Mouse (Mus musculus): Measurements from ENCODE around the gene Pcolce2. TPM values are rescaled to one million over a fixed set of nuclear protein-coding genes. Genes with fewer than 3 reads are reported as not detected.

Gene Pcolce2
- polyA plus RNA-seq, 1 experiment from 2014 or later, result 3.3 TPM

DNA sequence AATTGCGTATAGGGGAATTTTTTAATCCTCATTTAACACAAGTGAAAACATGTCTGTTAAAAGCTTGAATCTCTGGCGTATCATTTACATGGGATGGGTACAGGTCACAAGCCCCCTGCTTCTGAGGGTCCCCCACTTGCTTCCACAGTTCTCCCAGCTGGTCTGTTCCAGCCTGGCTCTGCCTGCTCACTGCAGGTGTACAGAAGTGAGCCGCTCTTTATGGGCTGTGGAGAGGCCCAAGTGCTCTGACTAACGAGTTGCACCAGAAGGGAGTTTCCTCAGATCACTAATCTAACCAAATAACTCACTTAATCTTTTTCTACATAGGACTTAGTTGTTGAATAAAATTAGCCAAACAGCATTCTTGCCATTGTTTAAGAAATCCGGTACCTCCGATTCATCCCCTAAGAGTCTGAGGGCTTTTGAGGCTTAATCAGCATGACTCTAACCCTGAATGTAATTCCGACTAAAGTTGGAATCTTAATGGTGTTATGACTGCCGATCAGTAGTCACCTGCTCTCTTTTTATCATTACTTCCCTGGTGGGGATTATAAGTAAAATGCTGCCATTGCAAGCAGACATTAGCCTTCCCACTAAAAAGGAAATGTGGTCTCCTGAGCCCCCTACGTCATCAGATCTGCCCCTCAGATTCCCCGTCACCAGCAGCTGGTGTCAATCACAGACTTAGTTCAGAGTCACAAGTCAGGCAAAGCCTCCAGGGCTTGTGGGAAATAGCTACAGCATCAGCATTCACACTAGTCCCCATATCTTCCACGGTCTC lies 48.4 kb downstream of the Pcolce2 start:
- H3K27ac ChIP-seq (replicated peaks), result no peak overlapping the region
- no peaks in the 10 kb centered on the region for H3K4me1 ChIP-seq
- H3K9me3 ChIP-seq (replicated peaks), result no peaks in the 10 kb centered on the region
- no peak overlapping the region for H3K9ac ChIP-seq (replicated peaks)
- ATAC-seq (ENCODE audit: low FRiP score), result no peak
- no peak overlapping the region for H3K4me2 ChIP-seq
- no peaks in the 10 kb centered on the region for H3K27me3 ChIP-seq (replicated peaks)
- H3K36me3 ChIP-seq, result no peaks in the 10 kb centered on the region
- WGBS, result 48% methylated on average over 11 of the region's 11 CpGs
- no peak overlapping the region for H3K4me3 ChIP-seq (replicated peaks)

DNA sequence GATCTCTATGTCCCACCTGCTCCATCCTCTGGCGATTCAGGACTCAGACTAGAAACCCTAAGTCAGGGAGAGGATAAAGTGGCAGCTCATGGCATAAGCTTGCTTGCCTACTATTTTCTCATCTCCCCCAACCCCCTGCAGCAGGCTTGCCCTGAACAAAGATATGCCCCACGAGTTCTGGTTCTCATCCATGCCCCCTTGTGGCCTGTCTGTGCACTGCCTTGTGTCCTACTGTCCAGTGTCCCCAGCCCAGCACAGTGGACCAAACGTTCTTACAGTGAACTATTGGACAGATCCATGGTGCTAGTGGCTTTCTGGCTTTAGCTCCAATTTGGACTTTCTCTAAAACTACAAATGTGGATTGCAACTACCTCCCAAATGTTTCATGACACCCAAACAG lies 50.7 kb downstream of the Pcolce2 start:
- no peak for ATAC-seq (ENCODE audit: low FRiP score)
- no peak overlapping the region for H3K9ac ChIP-seq (replicated peaks)
- H3K27ac ChIP-seq (replicated peaks), result no peak overlapping the region
- H3K4me3 ChIP-seq (replicated peaks), result no peak overlapping the region
- H3K36me3 ChIP-seq, result no peaks in the 10 kb centered on the region
- H3K27me3 ChIP-seq (replicated peaks), result no peaks in the 10 kb centered on the region
- H3K9me3 ChIP-seq (replicated peaks), result no peaks in the 10 kb centered on the region
- 0 out of 2 replicates have a peak, but pooled peaks cover 4% of the 10 kb centered on the region for H3K4me1 ChIP-seq
- H3K4me2 ChIP-seq, result no peak overlapping the region
- WGBS, result 72% methylated on average over 3 of the region's 3 CpGs

DNA sequence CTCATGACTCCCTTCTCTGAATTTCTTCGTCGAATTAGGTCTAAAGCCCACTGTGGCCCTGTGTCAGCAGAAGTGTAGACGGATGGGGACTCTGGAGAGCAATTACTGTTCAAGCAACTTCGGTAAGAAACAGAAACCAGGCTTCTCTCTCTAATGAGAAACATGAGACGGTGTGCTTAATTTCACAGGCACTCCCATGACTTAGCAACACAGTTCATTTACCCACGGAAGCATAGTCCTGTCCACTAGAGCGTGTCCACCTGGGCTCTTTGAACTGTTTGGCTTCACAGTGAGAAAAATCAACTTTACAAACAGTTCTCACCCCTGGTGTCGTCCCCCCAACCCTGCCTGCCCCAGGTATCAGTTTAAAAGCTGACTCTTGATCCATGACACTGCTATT lies 55.4 kb downstream of the Pcolce2 start:
- whole genome bisulfite sequencing, result 57% methylated on average over 8 of the region's 8 CpGs
- H3K9ac ChIP-seq (replicated peaks), result no peak overlapping the region
- ATAC-seq (ENCODE audit: low FRiP score), result no peak
- H3K27me3 ChIP-seq (replicated peaks), result no peaks in the 10 kb centered on the region
- H3K27ac ChIP-seq (replicated peaks), result no peak overlapping the region
- 0 out of 2 replicates have a peak, but pooled peaks cover 4% of the 10 kb centered on the region for H3K4me1 ChIP-seq
- H3K9me3 ChIP-seq (replicated peaks), result no peaks in the 10 kb centered on the region
- no peak overlapping the region for H3K4me3 ChIP-seq (replicated peaks)
- no peaks in the 10 kb centered on the region for H3K36me3 ChIP-seq
- no peak overlapping the region for H3K4me2 ChIP-seq

DNA sequence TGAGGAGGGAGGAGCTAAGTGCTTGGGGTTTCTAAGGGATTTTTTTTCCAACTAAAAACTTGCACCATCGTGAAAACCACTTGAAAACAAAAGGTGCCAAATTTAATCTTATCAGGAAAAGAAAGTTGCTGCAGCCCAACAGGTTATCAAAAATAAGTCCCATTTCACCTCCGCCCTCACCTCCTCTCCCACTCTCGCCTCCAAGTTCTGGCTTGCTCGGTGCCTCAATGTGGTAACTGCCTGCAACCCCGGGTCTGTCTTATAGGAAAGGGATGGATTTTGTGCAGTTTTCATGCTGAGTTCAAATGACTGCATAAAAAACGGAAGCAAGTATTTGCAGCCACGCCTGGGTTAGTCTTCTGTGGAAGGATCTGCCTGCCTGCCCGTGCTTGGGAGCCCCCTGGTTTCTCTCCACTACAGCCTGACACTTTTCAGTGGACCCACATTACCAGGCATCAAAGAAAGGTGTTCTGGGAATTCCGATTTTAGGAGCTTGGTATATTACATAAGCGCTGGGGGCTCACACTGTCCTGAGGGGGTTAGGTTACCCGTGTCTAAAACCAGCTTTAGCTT lies 56.2 kb downstream of the Pcolce2 start:
- Histone ChIP-seq H3K9me3 (replicated peaks) (no peaks in the 10 kb centered on the region), H3K9ac (replicated peaks) (no peak overlapping the region), H3K4me3 (replicated peaks) (no peak overlapping the region), H3K27ac (replicated peaks) (no peak overlapping the region), H3K27me3 (replicated peaks) (no peaks in the 10 kb centered on the region), H3K36me3 (no peaks in the 10 kb centered on the region), H3K4me2 (no peak overlapping the region), H3K4me1 (0 out of 2 replicates have a peak, but pooled peaks cover 4% of the 10 kb centered on the region)
- ATAC-seq (ENCODE audit: low FRiP score), result no peak
- 85% methylated on average over 11 of the region's 11 CpGs for WGBS

DNA sequence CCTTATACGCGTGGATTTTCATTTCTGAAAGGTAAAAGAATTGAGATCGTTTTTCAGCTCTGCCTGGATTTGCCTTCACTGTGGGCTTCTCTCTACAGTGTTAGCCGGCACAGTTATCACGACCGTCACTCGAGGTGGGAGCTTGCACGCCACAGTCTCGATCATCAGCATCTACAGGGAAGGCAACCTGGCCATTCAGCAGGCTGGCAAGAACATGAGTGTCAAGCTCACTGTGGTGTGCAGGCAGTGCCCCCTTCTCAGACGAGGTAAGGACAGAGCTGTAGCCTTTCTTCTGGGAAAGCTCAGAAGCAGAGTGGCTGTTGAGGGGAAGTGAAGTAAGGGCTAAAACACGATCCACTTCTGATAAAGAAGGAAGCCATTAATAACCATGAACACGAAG lies 57.1 kb downstream of the Pcolce2 start:
- Histone ChIP-seq H3K4me3 (replicated peaks) (no peak overlapping the region), H3K36me3 (no peaks in the 10 kb centered on the region), H3K4me1 (0 out of 2 replicates have a peak, but pooled peaks cover 4% of the 10 kb centered on the region), H3K4me2 (no peak overlapping the region), H3K27ac (replicated peaks) (no peak overlapping the region), H3K9me3 (replicated peaks) (no peaks in the 10 kb centered on the region), H3K9ac (replicated peaks) (no peak overlapping the region), H3K27me3 (replicated peaks) (no peaks in the 10 kb centered on the region)
- no peak for ATAC-seq (ENCODE audit: low FRiP score)
- 87% methylated on average over 12 of the region's 12 CpGs for WGBS

DNA sequence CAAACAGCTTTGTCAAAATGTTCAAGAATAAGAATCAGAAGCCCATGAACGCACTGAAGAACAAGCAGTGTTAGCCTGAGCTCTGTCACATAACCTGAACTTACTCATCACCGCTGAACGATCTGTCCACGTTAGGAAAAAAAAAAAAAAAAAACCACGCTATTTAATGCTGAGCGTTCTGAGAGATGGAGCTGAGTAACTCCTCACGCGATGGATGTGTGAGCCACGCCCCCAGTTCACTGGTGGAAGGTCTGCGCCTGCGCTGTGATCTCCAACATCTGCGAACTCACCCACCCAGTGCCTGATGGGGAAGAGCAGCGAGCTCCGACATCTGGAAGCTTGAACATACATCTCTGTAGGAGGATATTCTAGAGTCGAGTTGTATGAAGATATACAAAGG lies 57.6 kb downstream of the Pcolce2 start:
- H3K4me3 ChIP-seq (replicated peaks), result no peak overlapping the region
- no peaks in the 10 kb centered on the region for H3K27me3 ChIP-seq (replicated peaks)
- WGBS, result 94% methylated on average over 15 of the region's 15 CpGs
- no peak overlapping the region for H3K4me2 ChIP-seq
- no peaks in the 10 kb centered on the region for H3K36me3 ChIP-seq
- H3K4me1 ChIP-seq, result 0 out of 2 replicates have a peak, but pooled peaks cover 4% of the 10 kb centered on the region
- H3K27ac ChIP-seq (replicated peaks), result no peak overlapping the region
- no peak for ATAC-seq (ENCODE audit: low FRiP score)
- H3K9me3 ChIP-seq (replicated peaks), result no peaks in the 10 kb centered on the region
- no peak overlapping the region for H3K9ac ChIP-seq (replicated peaks)

DNA sequence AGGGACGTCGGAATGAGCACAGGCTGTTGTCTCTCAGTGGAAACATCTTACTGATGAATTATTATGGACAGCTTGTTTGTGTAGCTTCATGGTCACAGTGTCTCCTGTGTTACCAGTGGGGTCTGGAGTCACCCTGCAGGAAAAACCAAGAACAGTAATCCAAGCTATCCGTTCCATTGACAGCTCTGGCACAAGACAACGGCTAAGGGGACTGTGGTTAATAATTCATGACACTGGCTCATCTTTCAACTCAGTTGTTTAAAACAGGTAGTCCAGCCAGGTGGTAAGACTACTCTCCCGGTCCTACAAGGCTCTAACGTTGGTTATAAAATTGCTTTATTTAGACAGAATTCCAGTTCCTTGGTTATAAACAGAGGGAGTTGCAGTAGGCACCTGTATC lies 59.2 kb downstream of the Pcolce2 start:
- no peaks in the 10 kb centered on the region for H3K36me3 ChIP-seq
- no peak for ATAC-seq (ENCODE audit: low FRiP score)
- no peaks in the 10 kb centered on the region for H3K9me3 ChIP-seq (replicated peaks)
- no peak overlapping the region for H3K4me3 ChIP-seq (replicated peaks)
- H3K9ac ChIP-seq (replicated peaks), result no peak overlapping the region
- H3K27ac ChIP-seq (replicated peaks), result no peak overlapping the region
- H3K27me3 ChIP-seq (replicated peaks), result no peaks in the 10 kb centered on the region
- H3K4me2 ChIP-seq, result no peak overlapping the region
- WGBS, result 85% methylated on average over 6 of the region's 6 CpGs
- H3K4me1 ChIP-seq, result 0 out of 2 replicates have a peak, but pooled peaks cover 4% of the 10 kb centered on the region

DNA sequence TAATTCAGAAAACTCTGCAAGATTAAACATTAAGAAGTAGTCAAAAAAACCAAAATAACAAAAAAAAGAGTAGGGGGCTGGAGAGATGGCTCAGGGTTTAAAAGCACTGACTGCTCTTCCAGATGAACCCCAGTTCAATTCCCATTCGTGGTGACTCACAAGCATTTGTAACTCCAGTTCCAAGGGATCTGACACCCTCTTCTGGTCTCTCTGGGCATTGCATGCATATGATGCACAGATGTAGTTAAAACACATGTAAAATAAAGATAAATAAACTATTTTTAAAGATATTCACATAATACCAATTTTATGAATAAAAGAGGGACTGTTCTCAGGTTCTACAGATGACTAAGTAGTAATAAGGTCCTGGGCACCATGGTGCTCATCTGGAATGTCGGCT lies 60.4 kb downstream of the Pcolce2 start:
- H3K9ac ChIP-seq (replicated peaks), result no peak overlapping the region
- H3K36me3 ChIP-seq, result no peaks in the 10 kb centered on the region
- no peak overlapping the region for H3K4me3 ChIP-seq (replicated peaks)
- H3K4me2 ChIP-seq, result no peak overlapping the region
- H3K4me1 ChIP-seq, result 0 out of 2 replicates have a peak, but pooled peaks cover 2% of the 10 kb centered on the region
- no peak overlapping the region for H3K27ac ChIP-seq (replicated peaks)
- WGBS, result 52% methylated on average over 2 of the region's 2 CpGs
- no peak for ATAC-seq (ENCODE audit: low FRiP score)
- H3K27me3 ChIP-seq (replicated peaks), result no peaks in the 10 kb centered on the region
- H3K9me3 ChIP-seq (replicated peaks), result no peaks in the 10 kb centered on the region

DNA sequence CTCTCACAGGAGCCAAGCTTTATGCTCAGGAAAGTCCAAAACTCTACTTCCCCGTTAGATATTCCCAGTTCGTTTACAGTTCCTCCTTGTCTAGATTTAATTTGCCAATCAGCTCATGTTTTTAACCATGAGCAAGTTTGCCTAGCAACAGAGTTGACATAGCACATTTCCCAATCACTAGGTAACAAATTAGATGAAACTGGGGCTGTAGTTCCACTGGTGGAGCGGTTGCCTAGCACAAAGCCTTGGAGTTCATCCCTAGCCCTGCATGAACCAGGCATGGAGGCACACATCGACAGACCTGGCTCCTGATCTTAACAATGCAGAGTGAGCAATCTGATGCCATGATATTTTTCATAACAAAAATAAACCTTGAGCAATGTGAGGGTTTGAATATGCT lies 61.9 kb downstream of the Pcolce2 start:
- Histone ChIP-seq H3K9me3 (replicated peaks) (no peaks in the 10 kb centered on the region), H3K4me2 (no peak overlapping the region), H3K4me1 (no peaks in the 10 kb centered on the region), H3K4me3 (replicated peaks) (no peak overlapping the region), H3K9ac (replicated peaks) (no peak overlapping the region), H3K36me3 (no peaks in the 10 kb centered on the region), H3K27ac (replicated peaks) (no peak overlapping the region), H3K27me3 (replicated peaks) (no peaks in the 10 kb centered on the region)
- WGBS, result 76% methylated on average over 4 of the region's 4 CpGs
- ATAC-seq (ENCODE audit: low FRiP score), result no peak

DNA sequence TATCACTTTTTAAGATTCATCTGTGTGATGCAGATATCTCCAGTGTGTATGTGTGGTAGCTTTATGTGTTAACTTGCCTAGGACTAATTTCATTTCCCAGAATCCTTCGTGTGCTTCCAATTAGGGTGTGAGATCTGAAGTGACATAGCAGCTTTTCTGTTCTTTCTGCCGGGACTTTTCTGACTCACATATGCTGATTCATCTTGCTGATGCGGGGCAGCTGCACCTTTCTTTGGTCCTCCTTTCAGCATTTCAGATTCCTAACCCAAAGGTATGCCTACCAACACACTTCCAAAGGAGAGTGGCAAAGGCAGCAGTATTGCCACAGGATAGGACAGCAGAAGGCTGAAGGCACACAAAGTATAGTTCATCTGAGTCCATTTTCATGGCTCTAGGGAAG lies 66.7 kb downstream of the Pcolce2 start:
- no peak for ATAC-seq (ENCODE audit: low FRiP score)
- 83% methylated on average over 3 of the region's 3 CpGs for WGBS
- Histone ChIP-seq H3K27me3 (replicated peaks) (no peaks in the 10 kb centered on the region), H3K4me2 (no peak overlapping the region), H3K27ac (replicated peaks) (no peak overlapping the region), H3K36me3 (peaks cover 16% of the 10 kb centered on the region), H3K4me1 (no peaks in the 10 kb centered on the region), H3K4me3 (replicated peaks) (no peak overlapping the region), H3K9ac (replicated peaks) (no peak overlapping the region), H3K9me3 (replicated peaks) (no peaks in the 10 kb centered on the region)

DNA sequence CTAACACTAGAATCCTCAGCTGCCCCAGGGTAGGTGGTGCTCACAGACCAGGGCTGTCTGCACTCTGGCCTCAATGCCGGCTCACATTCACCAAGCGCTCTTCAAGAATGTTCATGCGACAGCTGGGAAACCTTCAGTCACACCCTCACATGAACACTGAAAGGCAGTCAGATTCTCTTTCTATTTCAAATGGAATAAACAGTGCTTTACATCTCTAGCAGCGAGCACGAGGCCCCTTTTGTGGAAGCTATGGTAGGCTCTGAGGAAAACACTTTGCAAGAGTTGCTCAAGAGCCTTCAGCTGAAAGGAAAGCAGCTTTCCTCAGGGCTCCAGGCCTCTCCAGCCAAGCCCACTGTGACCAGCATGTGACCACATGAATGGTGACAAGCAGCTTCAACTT lies 68.0 kb downstream of the Pcolce2 start:
- Histone ChIP-seq H3K9me3 (replicated peaks) (no peaks in the 10 kb centered on the region), H3K4me1 (no peaks in the 10 kb centered on the region), H3K9ac (replicated peaks) (no peak overlapping the region), H3K4me2 (no peak overlapping the region), H3K27ac (replicated peaks) (no peak overlapping the region), H3K36me3 (peaks cover 21% of the 10 kb centered on the region), H3K4me3 (replicated peaks) (no peak overlapping the region), H3K27me3 (replicated peaks) (no peaks in the 10 kb centered on the region)
- 91% methylated on average over 5 of the region's 5 CpGs for WGBS
- ATAC-seq (ENCODE audit: low FRiP score), result no peak

DNA sequence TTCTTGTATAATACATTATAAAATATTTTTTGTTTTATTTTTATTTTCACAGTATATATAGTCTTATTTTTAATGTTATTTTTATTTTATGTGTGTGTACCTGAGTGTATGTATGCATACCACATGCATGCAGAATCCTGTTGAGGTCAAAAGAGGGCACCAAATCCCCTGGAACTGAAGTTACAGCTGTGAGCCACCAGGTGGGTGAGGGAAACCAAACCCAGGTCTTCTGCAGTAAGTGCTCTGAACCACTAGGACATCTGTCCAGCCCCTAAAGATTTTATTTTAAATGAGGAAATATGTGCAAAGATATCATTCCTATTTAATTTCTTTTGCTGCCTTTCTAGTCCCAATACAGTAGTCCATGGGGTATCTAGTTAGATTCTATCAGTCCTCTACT lies 71.5 kb downstream of the Pcolce2 start:
- H3K36me3 ChIP-seq, result peaks cover 21% of the 10 kb centered on the region
- no peak overlapping the region for H3K9ac ChIP-seq (replicated peaks)
- ATAC-seq (ENCODE audit: low FRiP score), result no peak
- no peak overlapping the region for H3K4me3 ChIP-seq (replicated peaks)
- H3K27ac ChIP-seq (replicated peaks), result no peak overlapping the region
- no peaks in the 10 kb centered on the region for H3K27me3 ChIP-seq (replicated peaks)
- H3K9me3 ChIP-seq (replicated peaks), result no peaks in the 10 kb centered on the region
- H3K4me1 ChIP-seq, result no peaks in the 10 kb centered on the region
- no peak overlapping the region for H3K4me2 ChIP-seq

Data from neural tube, embryonic 15.5 days (tissue).